ENCODE assay signal across 10 mouse cellular contexts in the genomic region with DNA sequence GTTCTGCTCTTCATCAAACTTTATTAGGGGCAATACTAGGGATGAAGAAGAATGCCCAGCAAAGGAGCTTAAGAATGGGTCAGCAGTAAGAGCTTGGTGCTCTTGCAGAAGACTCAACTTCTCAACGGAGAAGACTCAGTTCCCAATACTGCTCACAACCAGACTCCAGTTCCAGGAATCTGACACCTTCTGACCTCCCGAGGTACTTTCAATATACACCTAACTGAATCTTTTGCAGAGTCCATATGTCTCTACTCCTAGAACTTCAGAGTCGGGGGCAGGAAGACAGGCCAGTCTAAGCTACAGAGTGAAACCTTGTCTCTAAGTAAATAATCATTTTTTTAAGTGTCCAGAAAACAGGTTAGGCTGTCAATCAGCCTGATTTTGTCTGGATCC. TPM values are rescaled to one million over a fixed set of nuclear protein-coding genes. Genes with fewer than 3 reads are reported as not detected.
DNase-seq lines count a peak whose midpoint lies in the region; ATAC-seq and TF ChIP-seq lines count a peak whose summit lies in the region.
"Had no signal": no experiment of that assay in that cellular context is flagged by ENCODE, and none has a peak within 500 bp of the region (broad histone marks: within the 10 kb centered on the region; RNA-seq: fewer than 3 reads in every experiment).

No protein-coding gene starts in this region.

- no peak for DNase-seq in heart, adult 8-10 months (ENCODE audit: low spot score)
- DNase-seq in ES-E14 (ENCODE audit: low read depth, low spot score), result no peak
- DNase-seq in frontal cortex, adult 2 months (ENCODE audit: extremely low spot score in 1 of 2, low spot score in 1 of 2), result no peak
- DNase-seq in cerebellum, adult 8-10 months, result no peak

- peaks cover 4% of the 10 kb centered on the region; the same call in 1 of the 2 replicates for H3K9me3 ChIP-seq in heart, embryonic 12.5 days (replicated peaks)
- no peaks in the 10 kb centered on the region for H3K9me3 ChIP-seq in ES-E14 (ENCODE audit: control insufficient read depth, insufficient read depth, low read depth, low read length)
- H3K9me3 ChIP-seq in hindbrain, embryonic 13.5 days, result no peaks in the 10 kb centered on the region
- H3K9me3 ChIP-seq in midbrain, embryonic 13.5 days, result no peaks in the 10 kb centered on the region

- H3K36me3 ChIP-seq in heart, embryonic 12.5 days, result peaks cover 12% of the 10 kb centered on the region
- no peaks in the 10 kb centered on the region; the same call in 1 of the 2 replicates for H3K36me3 ChIP-seq in ES-E14 (ENCODE audit: control insufficient read depth, insufficient read depth, low read length, poor library complexity, severe bottlenecking)
- peaks cover 4% of the 10 kb centered on the region for H3K36me3 ChIP-seq in hindbrain, embryonic 13.5 days
- peaks cover 3% of the 10 kb centered on the region; the same call in 1 of the 2 replicates for H3K36me3 ChIP-seq in midbrain, embryonic 13.5 days

- H3K27ac ChIP-seq in heart, embryonic 12.5 days (ENCODE audit: poor library complexity, severe bottlenecking), result peak overlapping the region; percentile 82; the same call in 1 of the 2 replicates
- H3K27ac ChIP-seq in ES-E14 (ENCODE audit: insufficient read depth, low read depth, low read length, poor library complexity, severe bottlenecking), result no peak overlapping the region
- H3K27ac ChIP-seq in hindbrain, embryonic 13.5 days, result no peak overlapping the region
- H3K27ac ChIP-seq in midbrain, embryonic 13.5 days, result no peak overlapping the region

- in situ Hi-C loops in ES-E14 (cut with MboI; ENCODE audit: low sequenced_read_pairs in 2 of 2, unreplicated experiment in 2 of 2), result no loop called here

- WGBS in heart, embryonic 12.5 days, result 3% methylated on average over 3 of the region's 3 CpGs
- WGBS in hindbrain, embryonic 13.5 days, result 22% methylated on average over 3 of the region's 3 CpGs
- 17% methylated on average over 3 of the region's 3 CpGs for WGBS in midbrain, embryonic 13.5 days

- H3K27me3 ChIP-seq in heart, embryonic 12.5 days (replicated peaks), result no peaks in the 10 kb centered on the region
- H3K27me3 ChIP-seq in hindbrain, embryonic 13.5 days, result no peaks in the 10 kb centered on the region
- no peaks in the 10 kb centered on the region for H3K27me3 ChIP-seq in midbrain, embryonic 13.5 days

- H3K4me2 ChIP-seq in heart, embryonic 12.5 days, result peak overlapping the region; percentile 74
- peak overlapping the region; percentile 63 for H3K4me2 ChIP-seq in hindbrain, embryonic 13.5 days
- peak overlapping the region; percentile 62 for H3K4me2 ChIP-seq in midbrain, embryonic 13.5 days (replicated peaks)

- H3K4me1 ChIP-seq in heart, embryonic 12.5 days (replicated peaks), result peaks cover 21% of the 10 kb centered on the region
- peaks cover 2 to 16% of the 10 kb centered on the region in 2 experiments; a peak in 3 of 4 replicates for H3K4me1 ChIP-seq in ES-E14 (ENCODE audit: control insufficient read depth in 2 of 2, insufficient read depth in 2 of 2, low read length in 2 of 2, poor library complexity in 1 of 2)
- H3K4me1 ChIP-seq in hindbrain, embryonic 13.5 days (replicated peaks), result peaks cover 24% of the 10 kb centered on the region
- peaks cover 18% of the 10 kb centered on the region for H3K4me1 ChIP-seq in midbrain, embryonic 13.5 days (replicated peaks)

- peak overlapping the region; percentile 97 for H3K9ac ChIP-seq in heart, embryonic 12.5 days
- no peak overlapping the region for H3K9ac ChIP-seq in ES-E14 (ENCODE audit: insufficient read depth, low read depth, low read length, poor library complexity, severe bottlenecking)
- peak overlapping the region; percentile 90 for H3K9ac ChIP-seq in hindbrain, embryonic 13.5 days
- peak overlapping the region; percentile 82; the same call in 1 of the 2 replicates for H3K9ac ChIP-seq in midbrain, embryonic 13.5 days (replicated peaks)

- no peak for ATAC-seq in heart, embryonic 12.5 days (ENCODE audit: insufficient number of reproducible peaks, low FRiP score)
- ATAC-seq in hindbrain, embryonic 13.5 days (ENCODE audit: low FRiP score), result peak; percentile 8
- peak; percentile 12 for ATAC-seq in midbrain, embryonic 13.5 days
- ATAC-seq in megakaryocyte progenitor cell, adult 5-6 weeks (replicated peaks; ENCODE audit: poor library complexity), result no peak
- ATAC-seq: CD4-positive, CD25-positive, alpha-beta regulatory T cell, adult 4 months had no signal

- peak overlapping the region; percentile 90 for H3K4me3 ChIP-seq in heart, embryonic 12.5 days
- peak overlapping the region; percentile 68 to 99 for H3K4me3 ChIP-seq in ES-E14 (ENCODE audit: insufficient read depth in 1 of 2, low read depth in 1 of 2, low read length in 2 of 2, poor library complexity in 1 of 2, severe bottlenecking in 1 of 2)
- H3K4me3 ChIP-seq in hindbrain, embryonic 13.5 days, result peak overlapping the region; percentile 77
- peak overlapping the region; percentile 64 for H3K4me3 ChIP-seq in midbrain, embryonic 13.5 days (replicated peaks)

TF ChIP-seq in ES-E14, 5 proteins besides CTCF, POLR2A, EP300 and RAD21:
- no peak for TF ChIP-seq ZC3H11A (IDR thresholded peaks at IDR 0.05; ENCODE audit: borderline replicate concordance, low read depth, low read length)
- no peak for TF ChIP-seq MAFK (IDR thresholded peaks at IDR 0.05; ENCODE audit: insufficient read depth, low read depth, low read length)
- TF ChIP-seq CHD2 (IDR thresholded peaks at IDR 0.05; ENCODE audit: low read depth, low read length), result no peak
- TF ChIP-seq ZNF384 (IDR thresholded peaks at IDR 0.05; ENCODE audit: low read depth, low read length), result no peak
- TF ChIP-seq HCFC1 (IDR thresholded peaks at IDR 0.05; ENCODE audit: borderline replicate concordance, insufficient read depth, low read length), result no peak

RNA-seq across cellular contexts. Expression of gene Wtip, which starts 1.1 kb away (rescaled TPM):
- polyA plus RNA-seq in heart, embryonic 12.5 days (2016; fragmentation: Nextera tagmentation; extraction: Ambion mirVana), result 4.5 and 5.9 TPM in 2 replicates
- 1 to 10 TPM; 6.2 to 9.5 (median 8.8) TPM for total RNA-seq in heart, adult 8-10 months (2022)
- total RNA-seq in ES-E14 (2012; rRNA removed), result 68.6 and 96.7 TPM in 2 replicates
- 3.1 and 4.6 TPM in 2 replicates for polyA plus RNA-seq in hindbrain, embryonic 13.5 days (2015; fragmentation: Nextera tagmentation; extraction: Ambion mirVana)
- polyA plus RNA-seq in midbrain, embryonic 13.5 days (2015; fragmentation: Nextera tagmentation; extraction: Ambion mirVana), result 3.4 and 4.3 TPM in 2 replicates
- polyA plus RNA-seq in frontal cortex, adult 2 months (2012; rRNA removed), result 14.1 and 16.3 TPM in 2 replicates
- 0.20 and 0.34 TPM in 2 replicates for total RNA-seq in megakaryocyte progenitor cell, adult 5-6 weeks (2015)
- not detected in 2 replicates for total RNA-seq in megakaryocyte progenitor cell, adult 5-6 weeks (2017)
- polyA plus RNA-seq: CD4-positive, CD25-positive, alpha-beta regulatory T cell, adult 4 months had no signal

RNA-seq across cellular contexts. Expression of gene Scgb1b30, which starts 36.7 kb away (rescaled TPM):
- polyA plus RNA-seq in heart, embryonic 12.5 days (2016; fragmentation: Nextera tagmentation; extraction: Ambion mirVana), result not detected in 2 replicates
- not detected for total RNA-seq in heart, adult 8-10 months (2022)
- total RNA-seq in ES-E14 (2012; rRNA removed), result not detected in 2 replicates
- not detected in 2 replicates for polyA plus RNA-seq in hindbrain, embryonic 13.5 days (2015; fragmentation: Nextera tagmentation; extraction: Ambion mirVana)
- polyA plus RNA-seq in midbrain, embryonic 13.5 days (2015; fragmentation: Nextera tagmentation; extraction: Ambion mirVana), result not detected in 2 replicates
- polyA plus RNA-seq in frontal cortex, adult 2 months (2012; rRNA removed), result not detected in 2 replicates
- not detected in 2 replicates for total RNA-seq in megakaryocyte progenitor cell, adult 5-6 weeks (2015)
- total RNA-seq in megakaryocyte progenitor cell, adult 5-6 weeks (2017), result not detected in 2 replicates
- total RNA-seq: layer of hippocampus, postnatal 25 days had no signal
- polyA plus RNA-seq: CD4-positive, CD25-positive, alpha-beta regulatory T cell, adult 4 months had no signal

RNA-seq across cellular contexts. Expression of gene Uba2, which starts 37.4 kb away (rescaled TPM):
- polyA plus RNA-seq in heart, embryonic 12.5 days (2016; fragmentation: Nextera tagmentation; extraction: Ambion mirVana), result 123 and 127 TPM in 2 replicates
- total RNA-seq in heart, adult 8-10 months (2022), result 10 to 100 TPM; 26.8 to 32.8 (median 29.9) TPM
- total RNA-seq in ES-E14 (2012; rRNA removed), result 298 and 351 TPM in 2 replicates
- 195 and 198 TPM in 2 replicates for polyA plus RNA-seq in hindbrain, embryonic 13.5 days (2015; fragmentation: Nextera tagmentation; extraction: Ambion mirVana)
- 215 and 224 TPM in 2 replicates for polyA plus RNA-seq in midbrain, embryonic 13.5 days (2015; fragmentation: Nextera tagmentation; extraction: Ambion mirVana)
- 106 and 116 TPM in 2 replicates for polyA plus RNA-seq in frontal cortex, adult 2 months (2012; rRNA removed)
- total RNA-seq in megakaryocyte progenitor cell, adult 5-6 weeks (2015), result 180 and 208 TPM in 2 replicates
- total RNA-seq in megakaryocyte progenitor cell, adult 5-6 weeks (2017), result 184 and 193 TPM in 2 replicates

Comparison
In these comparisons a context has a peak if more than half of its experiments do, and no peak if none do; other contexts are left out.
1. ATAC-seq: peak in hindbrain, embryonic 13.5 days (single experiment) and midbrain, embryonic 13.5 days (single experiment); none in heart, embryonic 12.5 days (single experiment) and megakaryocyte progenitor cell, adult 5-6 weeks (single experiment).
2. Peak in every context shown above with its lines, with median percentiles within 50 percentile points of each other: H3K4me2 ChIP-seq and H3K4me3 ChIP-seq.